Mouse (Mus musculus) kidney, embryonic 14.5 days (tissue): ENCODE data around the gene 4930404N11Rik. TPM values are rescaled to one million over a fixed set of nuclear protein-coding genes. Genes with fewer than 3 reads are reported as not detected.

Experiments used
- ATAC-seq: fragments of 200-750 bp; cut with Nextera tagmentation; 2 replicates; pipeline ENCODE4 v1.8.0; 2017; ENCODE audit warnings: moderate number of reproducible peaks, mild to moderate bottlenecking, moderate TSS enrichment, moderate library complexity; ENCODE audit not compliant: low FRiP score, low TSS enrichment
- H3K27ac ChIP-seq: fragments of 300-500 bp; sonication (generic); 2 replicates; pipeline ENCODE4 v1.5.1; 2014; ENCODE audit warnings: low read depth, mild to moderate bottlenecking, low read length, moderate library complexity, mixed read lengths
- H3K27me3 ChIP-seq: fragments of 300-500 bp; sonication (generic); 2 replicates; pipeline ENCODE4 v1.6.1; 2014; ENCODE audit warnings: mild to moderate bottlenecking, low read length; ENCODE audit not compliant: control insufficient read depth, insufficient read depth
- H3K36me3 ChIP-seq: fragments of 300-500 bp; sonication (generic); 2 replicates; pipeline ENCODE4 v1.6.1; 2014; ENCODE audit warnings: low read length, mixed read lengths; ENCODE audit not compliant: control insufficient read depth, insufficient read depth
- H3K4me1 ChIP-seq: fragments of 300-500 bp; sonication (generic); 2 replicates; pipeline ENCODE4 v1.6.1; 2014; ENCODE audit warnings: low read length, mixed read lengths; ENCODE audit not compliant: control insufficient read depth, insufficient read depth
- H3K4me2 ChIP-seq: fragments of 300-500 bp; sonication (generic); replicated peaks from 2 replicates; pipeline ENCODE4 v1.6.1; 2014; ENCODE audit warnings: low read depth, mild to moderate bottlenecking, low read length
- H3K4me3 ChIP-seq: fragments of 300-500 bp; sonication (generic); 2 replicates; pipeline ENCODE4 v1.5.1; 2014; ENCODE audit warnings: mild to moderate bottlenecking, low read length
- H3K9ac ChIP-seq: fragments of 300-500 bp; sonication (generic); 2 replicates; pipeline ENCODE4 v1.6.1; 2014; ENCODE audit warnings: low read depth, mild to moderate bottlenecking, low read length, moderate library complexity
- H3K9me3 ChIP-seq: fragments of 300-500 bp; sonication (generic); 2 replicates; pipeline ENCODE4 v1.6.1; 2016; ENCODE audit warnings: low read length; ENCODE audit not compliant: control insufficient read depth
- WGBS: fragments of 180-500 bp; shearing (Covaris S2); extraction: QIAGEN DNeasy Blood & Tissue Kit; methylation state at CpG from one replicate; pipeline ENCODE4 v1.1.7; 2014; 5-methylcytosine and 5-hydroxymethylcytosine counted together
- polyA plus RNA-seq: library from polyadenylated mRNA; unstranded; fragments of >200 nt; fragmentation: Nextera tagmentation; extraction: Ambion mirVana; gene quantifications from 2 replicates; pipeline ENCODE4 v1.2.1, GENCODE M21; 2014

The 4930404N11Rik gene
- polyA plus RNA-seq, 1 experiment from 2014 or later = 0.30 TPM

DNA sequence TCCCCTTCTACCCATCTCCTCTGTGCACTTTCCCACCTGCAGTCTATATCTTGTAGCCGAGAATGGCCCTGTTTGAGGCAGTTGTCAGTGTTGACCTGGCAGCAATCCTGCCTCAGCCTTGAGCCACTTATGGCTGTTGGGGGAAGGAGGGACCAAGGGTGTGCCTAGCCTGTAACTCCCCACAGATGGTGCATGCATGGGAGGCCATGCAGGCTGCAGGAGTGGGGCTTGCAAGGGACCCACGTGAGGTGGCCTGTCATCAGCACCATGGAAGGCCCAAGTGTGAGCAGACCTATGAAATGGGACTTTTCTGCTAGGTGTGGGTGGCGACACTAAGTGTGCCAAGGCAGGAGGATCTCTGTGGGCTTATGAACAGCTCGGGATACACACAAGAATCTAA, 543 bp downstream of the 4930404N11Rik start:
- H3K4me1 ChIP-seq = peaks cover 28% of the 10 kb centered on the region
- peaks cover 40% of the 10 kb centered on the region for H3K36me3 ChIP-seq
- H3K9ac ChIP-seq = no peak overlapping the region
- no peaks in the 10 kb centered on the region for H3K9me3 ChIP-seq
- H3K27ac ChIP-seq = no peak overlapping the region
- H3K4me2 ChIP-seq = peak overlapping the region; percentile 68; the same call in 1 of the 2 replicates
- 36% methylated on average over 4 of the region's 4 CpGs for WGBS
- 0 out of 2 replicates have a peak, but pooled peaks have one; percentile 5 for ATAC-seq
- peak overlapping the region; percentile 34; the same call in 1 of the 2 replicates for H3K4me3 ChIP-seq
- peaks cover 14% of the 10 kb centered on the region for H3K27me3 ChIP-seq

- Histone ChIP-seq H3K36me3 (peaks cover 36% of the 10 kb centered on the region), H3K4me1 (peaks cover 28% of the 10 kb centered on the region), H3K4me2 (peak overlapping the region; percentile 68), H3K9ac (peak overlapping the region; percentile 28; the same call in 1 of the 2 replicates), H3K4me3 (peak overlapping the region; percentile 34), H3K9me3 (no peaks in the 10 kb centered on the region), H3K27me3 (peaks cover 14% of the 10 kb centered on the region), H3K27ac (no peak overlapping the region)
- ATAC-seq = 0 out of 2 replicates have a peak, but pooled peaks have one; percentile 5
- WGBS = 11% methylated on average over 28 of the region's 28 CpGs
Measured at GRCm38 (mm10) chr10:81364666-81365065, 950 bp downstream of the 4930404N11Rik start.

GRCm38 (mm10) chr10:81363436-81364346, 1.9 kb downstream of the 4930404N11Rik start:
- Histone ChIP-seq H3K27ac (no peak overlapping the region), H3K27me3 (peaks cover 14% of the 10 kb centered on the region), H3K9me3 (no peaks in the 10 kb centered on the region), H3K4me2 (peak overlapping the region; percentile 68), H3K4me1 (peaks cover 28% of the 10 kb centered on the region), H3K9ac (peak overlapping the region; percentile 45), H3K4me3 (peak overlapping the region; percentile 34), H3K36me3 (peaks cover 27% of the 10 kb centered on the region)
- WGBS = 9% methylated on average over 54 of the region's 54 CpGs
- ATAC-seq = peak; percentile 22

DNA sequence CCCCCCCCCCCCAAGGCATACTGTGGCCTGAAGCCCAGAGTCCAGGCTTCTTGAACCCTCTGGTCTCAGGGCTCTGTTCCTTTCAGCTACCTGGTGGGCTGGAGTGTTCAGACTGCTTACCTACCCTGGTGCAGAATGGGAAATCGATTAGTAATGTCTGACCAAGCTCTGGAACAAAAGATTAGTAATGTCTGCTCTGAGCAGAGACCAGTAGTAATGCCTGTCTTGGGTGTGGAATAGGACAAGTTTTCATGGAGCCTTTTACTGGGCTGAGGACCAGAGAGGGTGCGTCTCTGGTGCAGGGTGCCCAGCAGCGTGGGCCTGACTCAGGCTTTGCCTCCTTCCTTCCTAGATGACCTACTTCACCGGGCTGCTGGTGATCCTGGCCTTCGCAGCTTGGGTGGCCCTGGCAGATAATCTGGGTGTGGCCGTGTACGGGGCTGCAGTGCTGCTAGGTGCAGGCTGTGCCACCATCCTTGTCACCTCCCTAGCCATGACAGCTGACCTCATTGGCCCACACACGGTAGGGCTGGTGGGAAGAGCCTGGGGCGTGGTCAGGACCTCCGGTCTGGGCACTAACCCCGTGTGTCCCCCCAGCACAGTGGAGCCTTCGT, 3.2 kb downstream of the 4930404N11Rik start:
- Histone ChIP-seq H3K36me3 (peaks cover 14% of the 10 kb centered on the region), H3K9me3 (no peaks in the 10 kb centered on the region), H3K9ac (no peak overlapping the region), H3K27me3 (peaks cover 14% of the 10 kb centered on the region), H3K4me3 (no peak overlapping the region), H3K4me2 (no peak overlapping the region), H3K4me1 (peaks cover 39% of the 10 kb centered on the region), H3K27ac (no peak overlapping the region)
- no peak for ATAC-seq
- 73% methylated on average over 12 of the region's 12 CpGs for WGBS

GRCm38 (mm10) chr10:81360721-81361120, 4.9 kb downstream of the 4930404N11Rik start:
- ATAC-seq = no peak
- Histone ChIP-seq H3K27me3 (peaks cover 14% of the 10 kb centered on the region), H3K4me1 (peaks cover 39% of the 10 kb centered on the region), H3K9me3 (no peaks in the 10 kb centered on the region), H3K4me2 (no peak overlapping the region), H3K9ac (no peak overlapping the region), H3K36me3 (peaks cover 2% of the 10 kb centered on the region; the same call in 1 of the 2 replicates), H3K27ac (no peak overlapping the region), H3K4me3 (no peak overlapping the region)
- WGBS = 66% methylated on average over 8 of the region's 8 CpGs

- Histone ChIP-seq H3K9ac (peak overlapping the region; percentile 76; the same call in 1 of the 2 replicates), H3K27ac (no peak overlapping the region), H3K4me3 (no peak overlapping the region), H3K36me3 (peaks cover 2% of the 10 kb centered on the region; the same call in 1 of the 2 replicates), H3K9me3 (no peaks in the 10 kb centered on the region), H3K4me1 (peaks cover 27% of the 10 kb centered on the region), H3K4me2 (peak overlapping the region; percentile 99), H3K27me3 (peaks cover 6% of the 10 kb centered on the region)
- WGBS = 55% methylated on average over 1 of the region's 1 CpGs
- ATAC-seq = no peak
Measured at GRCm38 (mm10) chr10:81358841-81359240, 6.8 kb downstream of the 4930404N11Rik start.

- Histone ChIP-seq H3K27ac (no peak overlapping the region), H3K27me3 (peaks cover under 1% of the 10 kb centered on the region; the same call in 1 of the 2 replicates), H3K4me2 (peak overlapping the region; percentile 99), H3K4me1 (peaks cover 21% of the 10 kb centered on the region; the same call in 1 of the 2 replicates), H3K4me3 (peak overlapping the region; percentile 82), H3K9me3 (no peaks in the 10 kb centered on the region), H3K36me3 (peaks cover 2% of the 10 kb centered on the region; the same call in 1 of the 2 replicates), H3K9ac (peak overlapping the region; percentile 76)
- ATAC-seq = no peak
- 40% methylated on average over 4 of the region's 4 CpGs for WGBS
Measured at GRCm38 (mm10) chr10:81358209-81358608, 7.4 kb downstream of the 4930404N11Rik start.

- Histone ChIP-seq H3K9me3 (no peaks in the 10 kb centered on the region), H3K36me3 (peaks cover 2% of the 10 kb centered on the region; the same call in 1 of the 2 replicates), H3K27ac (no peak within 1 kb of the TSS), H3K4me2 (peak within 1 kb of the TSS; percentile 99), H3K4me1 (peaks cover 16% of the 10 kb centered on the region; the same call in 1 of the 2 replicates), H3K9ac (peak within 1 kb of the TSS; percentile 76), H3K4me3 (peak within 1 kb of the TSS; percentile 82), H3K27me3 (no peaks in the 10 kb centered on the region)
- peak; percentile 90 for ATAC-seq
- 2% methylated on average over 66 of the region's 79 CpGs for WGBS
Measured at GRCm38 (mm10) chr10:81356991-81357844, 8.4 kb downstream of the 4930404N11Rik start, which contains the start of gene Mfsd12. TSS of gene Mfsd12 (plus strand) at chr10:81357491.
